Mouse (Mus musculus) thymus, adult 2 months (tissue): Measurements from ENCODE around the gene Trpt1. TPM values are rescaled to one million over a fixed set of nuclear protein-coding genes. Genes with fewer than 3 reads are reported as not detected.

Experiments
- DNase-seq: peaks from one replicate; pipeline ENCODE4 v3.0.0; 2021
- H3K27ac ChIP-seq: fragments of 200-500 bp; 2 replicates; pipeline ENCODE4 v1.5.1; 2012; ENCODE audit warnings: low read length, control low read depth; ENCODE audit not compliant: control insufficient read depth, insufficient read depth
- H3K27me3 ChIP-seq: fragments of 200-500 bp; 2 replicates; pipeline ENCODE4 v1.6.1; 2012; ENCODE audit warnings: mild to moderate bottlenecking, low read length, moderate library complexity, mixed read lengths; ENCODE audit not compliant: control insufficient read depth, insufficient read depth
- H3K36me3 ChIP-seq: fragments of 200-500 bp; 2 replicates; pipeline ENCODE4 v1.6.1; 2012; ENCODE audit warnings: mild to moderate bottlenecking, low read length, moderate library complexity; ENCODE audit not compliant: control insufficient read depth, insufficient read depth
- H3K4me1 ChIP-seq: fragments of 200-500 bp; replicated peaks from 2 replicates; pipeline ENCODE4 v1.6.1; 2012; ENCODE audit warnings: low read length; ENCODE audit not compliant: control insufficient read depth, insufficient read depth
- H3K4me3 ChIP-seq: fragments of 200-500 bp; 2 replicates; pipeline ENCODE4 v1.5.1; 2012; ENCODE audit warnings: mild to moderate bottlenecking, low read length, control low read depth, moderate library complexity; ENCODE audit not compliant: control insufficient read depth, insufficient read depth
- CTCF ChIP-seq: fragments of 200-500 bp; IDR thresholded peaks from 2 replicates; pipeline ENCODE4 v1.5.1; 2012; ENCODE audit warnings: mild to moderate bottlenecking, control low read depth, low read length, moderate library complexity, borderline replicate concordance; ENCODE audit not compliant: control insufficient read depth, poor library complexity, insufficient read depth; ENCODE audit errors: extremely low read depth
- POLR2A ChIP-seq: fragments of 200-500 bp; IDR thresholded peaks from 2 replicates; pipeline ENCODE4 v1.6.1; 2012; ENCODE audit warnings: mild to moderate bottlenecking, low read length, control low read depth, moderate library complexity; ENCODE audit not compliant: control insufficient read depth, poor library complexity, insufficient read depth; ENCODE audit errors: extremely low read depth
- WGBS: fragments of 180-500 bp; shearing (Covaris S2); methylation state at CpG from one replicate; pipeline ENCODE4 v1.1.7; 2018; 5-methylcytosine and 5-hydroxymethylcytosine counted together
- polyA plus RNA-seq: library from polyadenylated mRNA; depleted of rRNA; stranded (reverse); fragments of >200 nt; gene quantifications from 2 replicates; pipeline ENCODE4 v1.2.3, GENCODE M21; 2012

Trpt1 gene
- polyA plus RNA-seq, 1 experiment, result 9.9 TPM

DNA sequence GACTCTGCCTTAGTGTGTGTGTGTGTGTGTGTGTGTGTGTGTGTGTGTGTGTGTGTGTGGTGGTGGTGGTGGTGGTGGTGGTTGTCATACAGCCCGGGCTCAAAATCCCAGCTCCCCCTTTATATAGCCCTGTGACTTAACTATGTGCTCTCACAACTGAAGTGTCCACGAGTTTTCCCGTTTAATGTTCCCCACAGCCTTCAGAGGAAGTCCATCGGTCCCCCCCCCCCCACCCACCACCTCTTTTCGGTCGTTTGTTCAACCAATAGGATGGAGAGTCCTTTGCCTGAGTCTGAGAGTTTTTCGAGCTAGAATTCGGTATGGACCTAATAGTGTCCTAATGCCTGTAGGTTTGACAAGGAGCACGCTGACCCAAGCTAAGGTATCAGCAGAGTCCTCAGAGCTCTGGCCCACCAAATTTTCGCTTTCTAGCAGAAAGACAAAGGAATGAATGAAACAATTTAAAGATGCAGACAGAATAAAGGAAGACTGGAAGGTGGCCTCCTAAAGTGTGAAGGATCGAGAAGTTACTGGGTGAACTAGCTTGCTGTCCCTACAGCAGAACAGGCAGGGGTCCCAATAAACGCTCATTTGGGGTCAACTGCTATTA lies 22.2 kb upstream of the Trpt1 start:
- no peak for DNase-seq
- TF ChIP-seq POLR2A, result no peak
- TF ChIP-seq CTCF, result no peak
- H3K27ac ChIP-seq, result no peak overlapping the region
- peaks cover 6% of the 10 kb centered on the region; the same call in 1 of the 2 replicates for H3K36me3 ChIP-seq
- H3K4me1 ChIP-seq, result peaks cover 44% of the 10 kb centered on the region
- WGBS, result 43% methylated on average over 12 of the region's 12 CpGs
- no peaks in the 10 kb centered on the region for H3K27me3 ChIP-seq
- H3K4me3 ChIP-seq, result no peak overlapping the region; the same call in 1 of the 2 replicates

DNA sequence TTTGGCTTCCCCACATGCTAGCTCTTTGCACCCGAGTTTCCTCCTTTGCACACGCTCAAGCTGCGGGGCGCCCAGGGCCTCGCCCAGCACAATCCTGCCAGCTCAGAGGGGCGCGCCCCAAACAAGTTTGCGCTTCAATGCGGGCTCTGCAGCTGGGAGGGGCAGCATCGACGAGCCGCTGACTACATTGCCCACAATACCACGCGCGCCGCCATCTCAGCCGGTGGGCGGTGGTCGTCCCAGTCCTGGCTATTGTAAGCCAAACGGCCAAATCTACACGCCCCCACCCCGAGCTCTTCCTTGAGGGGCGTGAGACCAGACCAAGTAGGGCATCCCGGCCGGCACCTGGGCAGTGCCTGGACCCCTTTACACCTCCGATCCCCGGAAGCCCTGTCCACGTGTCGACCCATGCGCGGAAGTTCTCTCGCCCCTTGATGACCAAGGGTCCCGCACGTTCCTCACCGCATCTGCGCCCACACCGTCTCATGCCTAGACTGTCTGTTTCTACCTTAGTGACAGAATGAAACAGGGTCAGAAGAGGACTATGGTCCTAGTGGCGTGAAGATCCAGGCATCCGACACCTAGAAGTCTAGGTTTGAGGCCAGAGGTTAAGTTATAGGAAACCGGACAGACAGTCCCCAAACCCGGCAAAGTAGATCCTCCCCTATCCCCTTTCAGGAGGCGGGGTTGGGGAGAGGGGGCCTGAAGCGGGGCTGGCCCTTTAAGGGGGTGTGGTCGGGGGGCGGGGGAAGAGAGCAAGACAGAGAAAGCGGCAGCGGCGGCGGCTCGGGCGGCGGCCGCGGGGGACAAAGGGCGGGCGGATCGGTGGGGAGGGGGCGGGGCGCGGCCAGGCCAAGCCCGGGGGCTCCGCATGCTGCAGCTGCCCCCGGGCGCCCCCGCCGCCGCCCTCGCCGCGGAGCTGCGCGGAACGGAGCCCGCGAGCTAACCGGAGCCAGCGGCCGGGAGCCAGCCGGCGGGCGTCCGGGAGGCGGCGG lies 21.4 kb upstream of the Trpt1 start, which contains the start of gene Ppp1r14b:
Gene Ppp1r14b, plus strand, starts transcription at position 758 of the 995 bp plus-strand sequence.
- 1% methylated on average over 64 of the region's 84 CpGs for WGBS
- Histone ChIP-seq H3K4me3 (peak within 1 kb of the TSS; percentile 70), H3K4me1 (peaks cover 43% of the 10 kb centered on the region), H3K27ac (peak within 1 kb of the TSS; percentile 95), H3K27me3 (no peaks in the 10 kb centered on the region), H3K36me3 (peaks cover 6% of the 10 kb centered on the region; the same call in 1 of the 2 replicates)
- TF ChIP-seq POLR2A, result no peak; the same call in 1 of the 2 replicates
- no peak for TF ChIP-seq CTCF
- DNase-seq, result peak; percentile 85

DNA sequence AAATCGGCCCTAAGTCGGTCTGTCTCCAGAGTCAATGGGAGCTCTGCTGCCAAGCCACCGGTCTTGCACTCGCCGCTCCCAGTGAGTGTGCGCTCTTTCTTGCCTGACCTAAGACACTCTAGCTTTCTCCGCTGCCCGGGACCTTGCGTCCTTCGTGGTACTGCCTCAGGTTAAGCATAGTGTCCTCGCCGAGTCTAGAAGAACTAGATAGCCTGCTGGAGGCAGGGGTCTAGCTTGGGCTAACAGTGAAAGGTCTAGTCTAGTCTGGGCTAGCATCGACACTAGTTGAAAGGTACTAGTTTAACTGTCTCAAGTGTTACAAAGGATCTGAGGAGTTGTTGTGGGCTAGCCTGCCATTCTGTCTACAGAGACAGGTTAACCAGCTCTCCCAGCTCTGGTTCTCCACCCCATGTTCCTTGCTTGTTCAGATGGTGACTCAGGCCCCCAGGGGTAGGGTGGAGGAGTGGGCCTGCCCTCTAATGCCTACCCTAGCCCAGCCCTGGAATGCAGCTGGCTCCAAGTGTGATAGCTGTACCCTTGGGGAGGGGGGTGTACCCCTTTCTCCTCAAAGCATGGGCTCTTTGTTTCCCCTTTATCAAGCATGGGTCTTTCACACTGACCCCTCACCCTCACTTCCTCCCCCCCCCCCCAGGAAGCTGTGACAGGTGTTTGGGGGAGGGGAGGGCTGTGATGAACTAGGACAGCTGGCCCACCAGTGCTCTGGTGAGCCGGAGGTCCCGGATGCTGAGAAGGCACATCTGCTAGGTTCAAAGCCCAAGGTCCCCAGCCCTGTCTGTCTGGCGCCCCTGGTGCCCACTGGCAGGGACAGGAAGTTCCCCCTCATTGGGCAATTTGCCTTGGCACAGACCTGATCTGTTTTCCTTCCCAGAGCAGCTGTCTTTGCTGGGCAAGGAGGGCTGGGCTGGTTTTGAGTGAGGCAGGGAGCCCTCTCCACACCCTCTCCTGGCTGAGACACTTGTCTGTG lies 20.1 kb upstream of the Trpt1 start, which contains the start of gene Plcb3:
Gene Plcb3, minus strand, starts transcription at position 934 of the 985 bp plus-strand sequence.
- Histone ChIP-seq H3K4me3 (peak within 1 kb of the TSS; percentile 62), H3K36me3 (peaks cover 6% of the 10 kb centered on the region; the same call in 1 of the 2 replicates), H3K27me3 (no peaks in the 10 kb centered on the region), H3K27ac (peak within 1 kb of the TSS; percentile 95), H3K4me1 (peaks cover 32% of the 10 kb centered on the region)
- peak; percentile 87 for DNase-seq
- under 1% methylated on average over 16 of the region's 16 CpGs for WGBS
- TF ChIP-seq POLR2A (peak; percentile 63), CTCF (peak; percentile 54; the same call in 1 of the 2 replicates)

DNA sequence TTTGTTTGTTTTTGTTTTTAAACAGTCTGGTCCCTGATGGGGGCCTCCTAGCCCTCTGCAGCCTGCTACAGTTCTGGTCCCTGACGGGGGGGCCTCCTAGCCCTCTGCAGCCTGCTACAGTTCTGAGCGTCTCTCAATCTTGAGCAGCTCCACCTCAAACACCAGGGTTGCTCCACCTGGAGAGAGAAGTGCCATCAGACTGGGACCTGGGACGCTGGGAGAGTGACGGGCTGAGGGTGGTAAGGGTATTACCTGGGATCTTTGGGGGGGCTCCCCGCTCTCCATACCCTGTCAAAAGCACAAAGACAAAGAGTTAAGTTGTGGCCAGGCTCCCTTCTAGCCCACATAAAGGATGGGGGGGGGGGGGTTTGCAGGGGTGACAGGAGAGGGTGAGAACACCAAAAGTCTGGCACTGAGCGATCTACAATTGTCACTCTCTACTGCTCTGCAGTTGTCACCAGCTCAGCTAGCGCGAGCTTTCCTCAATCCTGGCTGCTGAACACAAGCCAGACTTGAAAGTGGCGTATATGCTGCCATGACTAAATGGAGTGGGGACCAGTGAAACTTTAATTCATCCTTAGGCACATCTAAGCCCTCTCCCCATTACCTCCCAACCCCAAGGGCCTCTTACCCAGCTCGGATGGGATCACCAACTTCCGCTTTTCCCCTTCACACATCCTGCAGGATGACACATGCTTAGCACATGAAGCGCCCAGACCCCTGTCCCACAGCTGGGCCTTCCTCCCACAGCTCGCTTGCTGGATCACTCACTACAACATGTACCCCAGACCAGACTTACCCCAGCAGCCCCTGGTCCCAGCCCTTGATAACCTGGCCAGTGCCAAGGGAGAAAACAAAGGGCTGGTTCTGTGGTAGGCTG lies 17.9 kb upstream of the Trpt1 start:
- no peaks in the 10 kb centered on the region for H3K27me3 ChIP-seq
- TF ChIP-seq CTCF (no peak), POLR2A (no peak)
- DNase-seq, result no peak
- H3K4me1 ChIP-seq, result peaks cover 32% of the 10 kb centered on the region
- H3K27ac ChIP-seq, result peak overlapping the region; percentile 14; the same call in 1 of the 2 replicates
- no peak overlapping the region for H3K4me3 ChIP-seq
- 90% methylated on average over 13 of the region's 13 CpGs for WGBS
- peaks cover 6% of the 10 kb centered on the region; the same call in 1 of the 2 replicates for H3K36me3 ChIP-seq

DNA sequence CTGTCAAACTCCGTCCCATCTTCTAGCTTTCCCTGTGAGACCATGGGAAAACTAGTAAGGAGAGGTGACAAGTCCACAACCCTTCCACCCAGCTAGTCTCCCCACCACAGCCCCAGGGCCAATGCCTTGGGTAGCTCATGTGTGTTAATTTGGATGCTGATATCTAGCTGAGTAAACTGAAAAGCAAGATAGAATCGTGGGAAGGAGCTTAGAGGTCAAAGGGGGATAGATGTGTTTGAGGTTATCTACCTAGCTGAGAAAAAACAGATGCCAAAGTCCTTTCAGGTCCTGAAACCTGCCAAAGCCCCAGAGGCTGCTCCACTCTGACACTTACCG lies 17.3 kb upstream of the Trpt1 start:
- peak overlapping the region; percentile 48 for H3K4me3 ChIP-seq
- H3K27me3 ChIP-seq, result no peaks in the 10 kb centered on the region
- H3K4me1 ChIP-seq, result peaks cover 32% of the 10 kb centered on the region
- DNase-seq, result no peak
- peaks cover 6% of the 10 kb centered on the region; the same call in 1 of the 2 replicates for H3K36me3 ChIP-seq
- TF ChIP-seq CTCF (no peak), POLR2A (no peak)
- 61% methylated on average over 3 of the region's 3 CpGs for WGBS
- H3K27ac ChIP-seq, result peak overlapping the region; percentile 7; the same call in 1 of the 2 replicates
